Mouse (Mus musculus) neural tube, embryonic 11.5 days (tissue): ENCODE results near the gene Maml2. TPM values are rescaled to one million over a fixed set of nuclear protein-coding genes. Genes with fewer than 3 reads are reported as not detected.

ENCODE experiments used
- ATAC-seq: fragments of 200-750 bp; cut with Nextera tagmentation; 2 replicates; pipeline ENCODE4 v1.8.0; 2017; ENCODE audit warnings: moderate number of reproducible peaks, mild to moderate bottlenecking, moderate TSS enrichment, moderate library complexity; ENCODE audit not compliant: insufficient read depth, low FRiP score, low TSS enrichment
- DNase-seq: peaks from one replicate; pipeline ENCODE4 v3.0.0-alpha.2; 2015; ENCODE audit warnings: low spot score
- H3K27ac ChIP-seq: fragments of 300-500 bp; sonication (generic); 2 replicates; pipeline ENCODE4 v1.5.1; 2014; ENCODE audit warnings: low read depth, mild to moderate bottlenecking, low read length
- H3K27me3 ChIP-seq: fragments of 300-500 bp; sonication (generic); 2 replicates; pipeline ENCODE4 v1.6.1; 2014; ENCODE audit warnings: mild to moderate bottlenecking, low read length, mixed read lengths; ENCODE audit not compliant: control insufficient read depth, insufficient read depth
- H3K36me3 ChIP-seq: fragments of 300-500 bp; sonication (generic); 2 replicates; pipeline ENCODE4 v1.6.1; 2014; ENCODE audit warnings: mild to moderate bottlenecking, low read length, moderate library complexity, mixed read lengths; ENCODE audit not compliant: control insufficient read depth, insufficient read depth
- H3K4me1 ChIP-seq: fragments of 300-500 bp; sonication (generic); 2 replicates; pipeline ENCODE4 v1.6.1; 2014; ENCODE audit warnings: low read length, mixed read lengths; ENCODE audit not compliant: control insufficient read depth, insufficient read depth
- H3K4me2 ChIP-seq: fragments of 300-500 bp; sonication (generic); 2 replicates; pipeline ENCODE4 v1.6.1; 2014; ENCODE audit warnings: low read depth, mild to moderate bottlenecking, moderate library complexity
- H3K4me3 ChIP-seq: fragments of 300-500 bp; sonication (generic); 2 replicates; pipeline ENCODE4 v1.5.1; 2014; ENCODE audit warnings: low read depth, low read length
- H3K9ac ChIP-seq: fragments of 300-500 bp; sonication (generic); 2 replicates; pipeline ENCODE4 v1.6.1; 2014; ENCODE audit warnings: mild to moderate bottlenecking, low read length
- H3K9me3 ChIP-seq: fragments of 300-500 bp; sonication (generic); 2 replicates; pipeline ENCODE4 v1.6.1; 2016; ENCODE audit warnings: low read length; ENCODE audit not compliant: control insufficient read depth
- WGBS: fragments of 180-500 bp; shearing (Covaris S2); extraction: QIAGEN DNeasy Blood & Tissue Kit; methylation state at CpG from one replicate; pipeline ENCODE4 v1.1.7; 2014; 5-methylcytosine and 5-hydroxymethylcytosine counted together
- polyA plus RNA-seq: library from polyadenylated mRNA; unstranded; fragments of >200 nt; fragmentation: Nextera tagmentation; extraction: Ambion mirVana; gene quantifications from 2 replicates; pipeline ENCODE4 v1.2.1, GENCODE M21; 2014

The Maml2 gene
- polyA plus RNA-seq, 1 experiment from 2014 or later, result 14.1 TPM

DNA sequence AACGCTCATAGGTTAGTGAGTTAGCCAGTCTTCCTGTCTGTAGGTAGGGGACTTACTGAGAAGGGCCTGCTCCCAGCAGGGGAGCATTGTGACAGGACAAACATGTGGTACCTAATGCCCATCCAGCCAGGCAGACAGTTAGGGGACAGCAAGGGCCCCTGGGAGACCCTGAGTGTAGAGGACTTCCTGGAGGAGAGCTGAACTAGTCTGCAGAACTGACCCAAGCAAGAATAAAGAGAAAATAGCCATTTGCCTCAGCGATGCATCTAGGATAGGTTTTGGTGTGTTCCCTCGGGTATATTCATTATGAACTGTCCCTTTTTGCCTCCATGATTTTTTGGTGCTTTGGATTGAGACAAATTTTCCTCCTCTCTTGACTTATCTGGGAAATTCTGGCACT lies 199.3 kb downstream of the Maml2 start:
- no peak for ATAC-seq
- no peak overlapping the region for H3K4me2 ChIP-seq
- no peaks in the 10 kb centered on the region for H3K4me1 ChIP-seq
- H3K27ac ChIP-seq, result no peak overlapping the region
- no peak overlapping the region for H3K4me3 ChIP-seq
- H3K9me3 ChIP-seq, result no peaks in the 10 kb centered on the region
- no peak overlapping the region for H3K9ac ChIP-seq
- 72% methylated on average over 3 of the region's 3 CpGs for WGBS
- no peak for DNase-seq
- no peaks in the 10 kb centered on the region for H3K27me3 ChIP-seq
- H3K36me3 ChIP-seq, result no peaks in the 10 kb centered on the region

DNA sequence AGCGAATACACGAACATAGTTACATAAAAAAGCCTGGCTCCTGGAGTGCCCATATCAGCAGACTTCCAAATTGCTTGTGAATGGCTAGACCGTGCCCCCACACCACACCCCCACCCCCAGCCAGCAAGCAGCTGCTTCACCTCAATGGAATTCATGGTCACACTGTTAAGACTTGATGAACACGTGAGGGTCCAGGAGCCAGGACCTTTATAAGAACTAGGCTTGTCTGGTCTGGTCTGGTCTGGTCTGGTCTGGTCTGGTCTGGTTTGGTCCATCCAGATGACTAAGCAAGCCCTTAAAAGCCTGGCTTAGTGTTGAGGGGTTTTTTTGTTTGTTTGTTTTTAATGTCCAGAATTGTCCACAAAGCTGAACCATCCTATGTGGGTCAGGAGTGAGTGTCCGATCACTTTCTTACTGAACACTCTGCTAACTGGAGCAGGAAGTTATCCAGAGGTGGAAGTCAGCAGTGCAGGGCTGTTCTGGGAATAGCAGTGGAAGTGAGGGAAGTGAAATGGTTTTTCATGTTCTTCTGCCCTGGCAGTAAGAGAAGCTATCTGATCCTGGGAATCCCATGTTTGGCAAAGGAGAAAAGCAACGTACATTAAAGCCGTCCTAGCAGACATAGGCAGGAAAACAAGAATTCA lies 200.1 kb downstream of the Maml2 start:
- Histone ChIP-seq H3K9me3 (no peaks in the 10 kb centered on the region), H3K27me3 (no peaks in the 10 kb centered on the region), H3K9ac (no peak overlapping the region), H3K4me2 (no peak overlapping the region), H3K4me3 (no peak overlapping the region), H3K4me1 (no peaks in the 10 kb centered on the region), H3K27ac (no peak overlapping the region), H3K36me3 (no peaks in the 10 kb centered on the region)
- no peak for ATAC-seq
- no peak for DNase-seq
- 83% methylated on average over 7 of the region's 7 CpGs for WGBS

DNA sequence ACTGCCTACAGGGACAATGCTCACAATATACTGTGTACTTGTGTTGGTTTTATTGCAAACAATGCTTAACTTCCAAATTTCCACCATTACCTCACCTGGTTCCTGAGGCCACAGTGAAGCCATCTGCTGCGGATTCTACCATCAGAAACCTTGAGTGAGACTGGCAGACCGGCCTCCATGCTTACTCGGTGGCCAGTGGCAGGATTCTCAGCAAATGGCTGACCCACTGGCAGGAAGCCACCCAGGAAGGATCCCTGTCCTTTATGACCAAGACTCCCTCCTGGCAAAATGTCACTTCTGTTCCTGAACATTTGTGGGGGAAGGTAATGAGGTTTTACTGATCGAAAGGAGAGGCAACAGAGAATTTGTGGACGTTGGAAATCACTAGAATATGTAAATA lies 202.3 kb downstream of the Maml2 start:
- DNase-seq (no peak), ATAC-seq (no peak)
- Histone ChIP-seq H3K4me2 (no peak overlapping the region), H3K4me1 (no peaks in the 10 kb centered on the region), H3K36me3 (no peaks in the 10 kb centered on the region), H3K9ac (no peak overlapping the region), H3K27me3 (no peaks in the 10 kb centered on the region), H3K9me3 (no peaks in the 10 kb centered on the region), H3K4me3 (no peak overlapping the region), H3K27ac (no peak overlapping the region)
- WGBS, result 84% methylated on average over 5 of the region's 5 CpGs

DNA sequence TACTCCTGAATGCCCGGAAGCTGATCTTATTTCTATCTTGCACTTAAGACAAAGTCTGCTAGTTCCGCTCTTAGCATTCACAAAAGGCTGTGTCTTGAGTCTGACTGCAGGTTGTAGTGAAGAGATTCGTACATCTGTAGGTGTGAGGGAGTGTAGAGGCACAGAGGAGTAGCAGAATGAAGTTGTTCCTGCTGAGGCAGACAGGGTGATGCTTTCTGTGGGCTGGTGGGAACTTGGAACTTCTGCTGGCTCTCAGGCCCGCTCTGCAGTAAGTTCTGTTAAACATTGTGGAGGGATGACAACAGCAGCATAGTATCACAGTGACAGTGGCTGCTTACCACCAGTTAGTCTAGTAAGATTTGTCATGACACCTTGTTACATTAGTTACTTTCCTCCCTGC lies 207.3 kb downstream of the Maml2 start:
- no peaks in the 10 kb centered on the region for H3K9me3 ChIP-seq
- H3K4me2 ChIP-seq, result no peak overlapping the region
- H3K27me3 ChIP-seq, result no peaks in the 10 kb centered on the region
- DNase-seq (no peak), ATAC-seq (no peak)
- H3K36me3 ChIP-seq, result no peaks in the 10 kb centered on the region
- no peak overlapping the region for H3K27ac ChIP-seq
- H3K9ac ChIP-seq, result no peak overlapping the region
- WGBS, result 95% methylated on average over 4 of the region's 4 CpGs
- no peaks in the 10 kb centered on the region for H3K4me1 ChIP-seq
- no peak overlapping the region for H3K4me3 ChIP-seq

DNA sequence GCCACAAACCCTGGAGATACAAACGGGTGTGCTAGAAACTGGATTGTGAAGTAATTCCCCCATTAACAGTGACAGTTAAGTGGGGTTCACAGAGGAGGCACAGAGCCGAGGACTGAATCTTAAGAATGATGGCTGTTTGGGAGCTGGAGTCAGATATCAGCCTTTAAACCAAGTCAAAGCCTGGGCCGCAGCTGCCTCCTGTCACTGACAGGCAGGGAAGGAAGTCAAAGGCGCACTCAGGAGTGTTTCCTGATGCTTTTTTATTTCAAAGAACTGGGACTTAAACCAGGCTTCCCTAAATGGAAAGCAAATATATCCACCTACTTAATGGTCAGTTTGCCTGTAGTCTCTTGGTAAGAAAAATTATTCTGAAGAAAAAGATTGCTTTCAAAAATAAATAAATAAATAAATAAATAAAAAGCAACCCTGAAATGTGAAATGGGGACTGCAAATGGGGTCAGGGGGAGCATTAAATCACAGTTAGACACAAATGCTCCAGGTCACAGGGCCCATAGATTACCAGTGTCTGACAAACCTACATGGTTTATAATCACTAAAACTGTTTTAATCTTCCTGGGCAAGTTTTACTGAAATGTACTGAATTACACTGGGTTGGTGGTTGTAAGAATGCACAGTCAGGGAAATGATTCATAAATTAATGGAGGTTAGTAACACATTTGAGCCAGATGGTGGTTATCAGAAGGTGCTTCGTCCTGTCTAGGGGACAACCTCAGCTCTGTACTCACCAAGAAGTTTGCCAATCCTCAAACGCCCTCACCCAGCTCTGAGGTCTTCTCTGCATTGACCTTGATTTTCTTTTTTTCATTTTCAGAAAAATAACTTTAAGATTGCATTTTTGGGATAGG lies 209.4 kb downstream of the Maml2 start:
- WGBS, result 49% methylated on average over 6 of the region's 6 CpGs
- DNase-seq (peak; percentile 26), ATAC-seq (no peak)
- no peak overlapping the region for H3K4me3 ChIP-seq
- H3K9me3 ChIP-seq, result no peaks in the 10 kb centered on the region
- 0 out of 2 replicates have a peak overlapping the region, but pooled peaks have one; percentile 34 for H3K27ac ChIP-seq
- H3K36me3 ChIP-seq, result no peaks in the 10 kb centered on the region
- no peak overlapping the region for H3K4me2 ChIP-seq
- no peak overlapping the region for H3K9ac ChIP-seq
- no peaks in the 10 kb centered on the region for H3K27me3 ChIP-seq
- no peaks in the 10 kb centered on the region for H3K4me1 ChIP-seq

DNA sequence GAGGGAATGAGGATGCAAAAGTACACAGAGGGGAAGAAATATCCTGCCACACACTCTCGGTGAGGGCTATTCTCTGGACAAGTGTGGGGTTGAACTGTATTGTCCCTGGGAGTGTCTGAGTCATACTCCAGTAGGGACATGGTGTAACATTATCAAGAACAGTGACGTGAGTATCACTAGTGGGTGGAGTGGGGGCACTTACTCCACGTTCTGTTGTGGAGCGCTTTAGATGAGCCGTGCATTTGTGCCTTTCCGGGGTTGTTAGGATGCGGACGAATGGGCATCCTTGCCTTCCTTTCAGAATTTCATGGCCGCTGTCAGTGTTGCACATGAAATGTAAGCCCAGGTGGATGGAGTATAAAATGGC lies 210.0 kb downstream of the Maml2 start:
- no peak for DNase-seq
- Histone ChIP-seq H3K4me3 (no peak overlapping the region), H3K9me3 (no peaks in the 10 kb centered on the region), H3K4me1 (no peaks in the 10 kb centered on the region), H3K4me2 (no peak overlapping the region), H3K9ac (no peak overlapping the region), H3K27me3 (no peaks in the 10 kb centered on the region), H3K27ac (no peak overlapping the region), H3K36me3 (no peaks in the 10 kb centered on the region)
- WGBS, result 89% methylated on average over 9 of the region's 9 CpGs
- no peak for ATAC-seq

DNA sequence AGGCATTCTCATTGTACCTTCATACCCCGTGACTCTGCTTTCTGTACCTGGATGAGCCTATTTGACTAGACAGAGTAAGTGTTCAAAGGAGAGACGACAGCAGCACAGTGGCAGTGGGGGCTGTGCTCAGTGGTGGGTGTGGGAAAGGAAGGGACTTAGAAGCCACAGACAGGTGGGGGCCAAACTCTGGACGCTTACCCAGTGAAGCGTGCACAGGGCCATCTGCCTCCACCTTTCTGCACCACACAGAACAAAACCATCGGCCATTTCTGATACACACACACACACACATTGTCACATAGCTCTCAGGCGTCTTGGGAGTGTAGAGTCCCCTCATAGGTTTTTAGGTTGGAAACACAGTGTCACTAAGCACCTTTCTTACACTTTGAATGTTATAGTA lies 212.0 kb downstream of the Maml2 start:
- WGBS, result 82% methylated on average over 6 of the region's 6 CpGs

DNA sequence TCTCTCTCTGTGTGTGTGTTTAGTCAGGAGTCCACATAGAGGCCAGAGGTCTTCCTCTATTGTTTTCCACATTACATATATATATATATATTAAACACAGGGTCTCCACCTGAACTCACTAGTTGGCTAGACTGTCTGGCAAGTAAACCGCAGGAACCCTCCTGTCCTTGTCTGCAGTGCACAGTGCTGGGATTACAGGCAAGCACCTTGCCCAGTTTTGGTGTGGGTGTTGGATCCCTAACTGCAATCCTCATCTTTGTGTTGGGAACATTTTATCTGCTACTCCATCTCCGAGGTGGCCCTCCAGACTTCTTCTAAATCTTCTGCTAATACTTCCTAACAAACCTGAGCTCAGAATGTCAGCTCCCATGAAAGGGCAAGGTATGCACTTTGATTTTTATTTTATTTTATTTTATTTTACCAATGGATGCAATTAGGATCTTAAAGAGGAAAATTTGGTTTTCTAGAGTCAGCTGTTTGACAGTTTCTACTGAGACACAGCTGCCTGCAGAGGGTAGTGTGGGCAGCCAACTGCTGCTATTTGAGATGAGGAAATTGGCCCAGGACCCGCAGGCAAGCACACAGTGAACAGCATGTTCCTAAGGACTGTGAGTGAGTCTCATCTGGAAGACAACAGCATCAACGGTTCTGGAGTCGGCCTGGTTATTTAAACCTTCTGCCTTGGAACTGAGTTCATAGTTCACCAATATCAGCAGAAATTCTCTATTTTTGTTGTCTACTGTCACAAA lies 213.0 kb downstream of the Maml2 start:
- H3K27me3 ChIP-seq, result no peaks in the 10 kb centered on the region
- H3K27ac ChIP-seq, result no peak overlapping the region
- H3K9ac ChIP-seq, result no peak overlapping the region
- no peak overlapping the region for H3K4me3 ChIP-seq
- 81% methylated on average over 5 of the region's 5 CpGs for WGBS
- no peaks in the 10 kb centered on the region for H3K36me3 ChIP-seq
- no peaks in the 10 kb centered on the region for H3K9me3 ChIP-seq
- no peak for ATAC-seq
- H3K4me1 ChIP-seq, result no peaks in the 10 kb centered on the region
- DNase-seq, result no peak
- no peak overlapping the region for H3K4me2 ChIP-seq

More for the DNA sequence above, 212.0 kb downstream of the Maml2 start:
- DNase-seq (no peak), ATAC-seq (no peak)
- Histone ChIP-seq H3K4me1 (no peaks in the 10 kb centered on the region), H3K27ac (no peak overlapping the region), H3K36me3 (no peaks in the 10 kb centered on the region), H3K9ac (no peak overlapping the region), H3K4me2 (no peak overlapping the region), H3K4me3 (no peak overlapping the region), H3K9me3 (no peaks in the 10 kb centered on the region), H3K27me3 (no peaks in the 10 kb centered on the region)
